Mouse (Mus musculus): ENCODE measurements around the gene Gm20388. TPM values are rescaled to one million over a fixed set of nuclear protein-coding genes. Genes with fewer than 3 reads are reported as not detected.

The Gm20388 gene
- polyA plus RNA-seq, 1 experiment: 28.1 TPM

DNA sequence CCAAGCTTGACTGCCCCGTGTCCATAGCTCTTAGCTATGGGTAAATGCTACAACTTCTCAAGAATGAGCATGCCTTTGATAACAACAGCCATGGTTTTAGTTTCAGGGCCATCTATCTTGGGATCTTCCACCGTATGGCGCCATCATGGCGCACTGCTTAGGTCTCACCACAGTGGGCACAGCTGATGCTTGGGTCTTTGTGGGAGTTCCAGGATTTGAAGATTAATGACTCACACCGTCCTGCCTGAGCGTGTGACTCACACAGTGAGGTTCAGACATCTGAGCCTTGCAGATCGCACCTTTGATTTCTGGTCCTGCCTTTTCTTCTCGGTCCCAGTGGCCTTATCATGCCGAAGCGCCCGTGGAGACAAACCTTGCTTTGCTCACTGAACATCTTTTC is 4360.3 kb downstream of the Gm20388 start:
- Histone ChIP-seq H3K27ac (ENCODE audit: insufficient read depth, low read length) (no peak overlapping the region), H3K9me3 (replicated peaks; ENCODE audit: control insufficient read depth, insufficient read depth, low read length, poor library complexity, severe bottlenecking) (no peaks in the 10 kb centered on the region), H3K4me1 (ENCODE audit: control insufficient read depth, insufficient read depth, low read length) (peaks cover 9% of the 10 kb centered on the region), H3K27me3 (ENCODE audit: control insufficient read depth, insufficient read depth, low read length, poor library complexity, severe bottlenecking) (no peaks in the 10 kb centered on the region), H3K9ac (ENCODE audit: low read depth, poor library complexity, severe bottlenecking) (no peak overlapping the region), H3K4me3 (ENCODE audit: low read depth, low read length) (no peak overlapping the region), H3K36me3 (ENCODE audit: control insufficient read depth, insufficient read depth, low read length, poor library complexity, severe bottlenecking) (no peaks in the 10 kb centered on the region)
- TF ChIP-seq EP300 (IDR thresholded peaks at IDR 0.05; ENCODE audit: insufficient read depth, low read depth, low read length) (no peak), POLR2A (IDR thresholded peaks at IDR 0.05; ENCODE audit: insufficient read depth, low read length) (no peak), CTCF (IDR thresholded peaks at IDR 0.05; ENCODE audit: low read depth, low read length) (no peak)

GRCm38 (mm10) chr8:124271518-124271917 is 4360.9 kb downstream of the Gm20388 start:
- no peaks in the 10 kb centered on the region for H3K36me3 ChIP-seq (ENCODE audit: control insufficient read depth, insufficient read depth, low read length, poor library complexity, severe bottlenecking)
- no peak overlapping the region for H3K27ac ChIP-seq (ENCODE audit: insufficient read depth, low read length)
- H3K4me1 ChIP-seq (ENCODE audit: control insufficient read depth, insufficient read depth, low read length): peaks cover 9% of the 10 kb centered on the region
- H3K9me3 ChIP-seq (replicated peaks; ENCODE audit: control insufficient read depth, insufficient read depth, low read length, poor library complexity, severe bottlenecking): no peaks in the 10 kb centered on the region
- no peak for TF ChIP-seq POLR2A (IDR thresholded peaks at IDR 0.05; ENCODE audit: insufficient read depth, low read length)
- TF ChIP-seq CTCF (IDR thresholded peaks at IDR 0.05; ENCODE audit: low read depth, low read length): no peak
- no peak for TF ChIP-seq EP300 (IDR thresholded peaks at IDR 0.05; ENCODE audit: insufficient read depth, low read depth, low read length)
- H3K9ac ChIP-seq (ENCODE audit: low read depth, poor library complexity, severe bottlenecking): no peak overlapping the region
- H3K4me3 ChIP-seq (ENCODE audit: low read depth, low read length): no peak overlapping the region
- H3K27me3 ChIP-seq (ENCODE audit: control insufficient read depth, insufficient read depth, low read length, poor library complexity, severe bottlenecking): no peaks in the 10 kb centered on the region

- Histone ChIP-seq H3K9ac (ENCODE audit: low read depth, poor library complexity, severe bottlenecking) (no peak overlapping the region), H3K36me3 (ENCODE audit: control insufficient read depth, insufficient read depth, low read length, poor library complexity, severe bottlenecking) (no peaks in the 10 kb centered on the region), H3K27me3 (ENCODE audit: control insufficient read depth, insufficient read depth, low read length, poor library complexity, severe bottlenecking) (no peaks in the 10 kb centered on the region), H3K4me3 (ENCODE audit: low read depth, low read length) (no peak overlapping the region), H3K27ac (ENCODE audit: insufficient read depth, low read length) (no peak overlapping the region), H3K9me3 (replicated peaks; ENCODE audit: control insufficient read depth, insufficient read depth, low read length, poor library complexity, severe bottlenecking) (no peaks in the 10 kb centered on the region), H3K4me1 (ENCODE audit: control insufficient read depth, insufficient read depth, low read length) (peaks cover 9% of the 10 kb centered on the region)
- no peak for TF ChIP-seq CTCF (IDR thresholded peaks at IDR 0.05; ENCODE audit: low read depth, low read length)
- no peak for TF ChIP-seq EP300 (IDR thresholded peaks at IDR 0.05; ENCODE audit: insufficient read depth, low read depth, low read length)
- no peak for TF ChIP-seq POLR2A (IDR thresholded peaks at IDR 0.05; ENCODE audit: insufficient read depth, low read length)
Measured at GRCm38 (mm10) chr8:124272792-124273191, 4362.2 kb downstream of the Gm20388 start.

GRCm38 (mm10) chr8:124273606-124274218 is 4363.1 kb downstream of the Gm20388 start:
- H3K9ac ChIP-seq (ENCODE audit: low read depth, poor library complexity, severe bottlenecking): no peak overlapping the region
- no peak overlapping the region for H3K27ac ChIP-seq (ENCODE audit: insufficient read depth, low read length)
- peaks cover 9% of the 10 kb centered on the region for H3K4me1 ChIP-seq (ENCODE audit: control insufficient read depth, insufficient read depth, low read length)
- H3K27me3 ChIP-seq (ENCODE audit: control insufficient read depth, insufficient read depth, low read length, poor library complexity, severe bottlenecking): no peaks in the 10 kb centered on the region
- no peak for TF ChIP-seq EP300 (IDR thresholded peaks at IDR 0.05; ENCODE audit: insufficient read depth, low read depth, low read length)
- TF ChIP-seq POLR2A (IDR thresholded peaks at IDR 0.05; ENCODE audit: insufficient read depth, low read length): no peak
- no peaks in the 10 kb centered on the region for H3K9me3 ChIP-seq (replicated peaks; ENCODE audit: control insufficient read depth, insufficient read depth, low read length, poor library complexity, severe bottlenecking)
- no peaks in the 10 kb centered on the region for H3K36me3 ChIP-seq (ENCODE audit: control insufficient read depth, insufficient read depth, low read length, poor library complexity, severe bottlenecking)
- no peak overlapping the region for H3K4me3 ChIP-seq (ENCODE audit: low read depth, low read length)

DNA sequence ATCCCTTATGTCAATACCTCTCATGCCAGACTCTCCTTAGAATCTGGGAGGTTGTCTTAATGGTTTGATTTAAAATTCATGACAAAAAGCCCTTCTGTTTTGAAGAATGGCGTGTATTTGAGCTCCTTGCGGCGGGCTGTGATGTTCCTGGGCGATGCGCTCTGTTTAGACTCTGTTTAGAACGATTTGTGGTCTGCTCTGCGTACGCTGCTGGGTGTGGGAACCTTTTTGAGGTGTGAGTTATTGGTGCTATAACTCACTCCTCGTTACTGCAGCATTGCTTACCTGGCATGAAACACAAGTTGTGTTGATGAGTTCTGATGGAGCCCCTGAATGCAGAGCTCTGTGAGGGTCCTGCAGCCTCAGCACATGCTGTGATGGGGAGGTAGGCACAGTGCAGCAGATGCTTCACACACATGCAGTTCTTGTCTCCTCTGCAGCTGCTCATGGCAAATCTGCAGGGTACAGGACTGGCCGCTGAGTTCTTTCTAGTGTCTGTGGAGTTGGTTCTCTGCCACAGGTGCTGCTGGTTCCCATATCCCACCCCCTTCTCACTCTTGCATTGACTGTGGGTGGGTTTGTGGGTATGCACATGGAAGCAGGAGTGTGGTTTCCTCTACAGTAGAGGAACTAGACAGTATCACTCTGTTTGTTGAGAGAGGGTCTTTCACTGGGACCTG is 4363.9 kb downstream of the Gm20388 start:
- H3K27me3 ChIP-seq (ENCODE audit: control insufficient read depth, insufficient read depth, low read length, poor library complexity, severe bottlenecking): no peaks in the 10 kb centered on the region
- H3K4me3 ChIP-seq (ENCODE audit: low read depth, low read length): no peak overlapping the region
- no peak overlapping the region for H3K27ac ChIP-seq (ENCODE audit: insufficient read depth, low read length)
- H3K9ac ChIP-seq (ENCODE audit: low read depth, poor library complexity, severe bottlenecking): no peak overlapping the region
- peaks cover 9% of the 10 kb centered on the region for H3K4me1 ChIP-seq (ENCODE audit: control insufficient read depth, insufficient read depth, low read length)
- H3K36me3 ChIP-seq (ENCODE audit: control insufficient read depth, insufficient read depth, low read length, poor library complexity, severe bottlenecking): no peaks in the 10 kb centered on the region
- TF ChIP-seq EP300 (IDR thresholded peaks at IDR 0.05; ENCODE audit: insufficient read depth, low read depth, low read length): no peak
- no peak for TF ChIP-seq CTCF (IDR thresholded peaks at IDR 0.05; ENCODE audit: low read depth, low read length)
- no peak for TF ChIP-seq POLR2A (IDR thresholded peaks at IDR 0.05; ENCODE audit: insufficient read depth, low read length)
- H3K9me3 ChIP-seq (replicated peaks; ENCODE audit: control insufficient read depth, insufficient read depth, low read length, poor library complexity, severe bottlenecking): no peaks in the 10 kb centered on the region

- no peaks in the 10 kb centered on the region for H3K27me3 ChIP-seq (ENCODE audit: control insufficient read depth, insufficient read depth, low read length, poor library complexity, severe bottlenecking)
- peaks cover 9% of the 10 kb centered on the region for H3K4me1 ChIP-seq (ENCODE audit: control insufficient read depth, insufficient read depth, low read length)
- no peaks in the 10 kb centered on the region for H3K9me3 ChIP-seq (replicated peaks; ENCODE audit: control insufficient read depth, insufficient read depth, low read length, poor library complexity, severe bottlenecking)
- H3K36me3 ChIP-seq (ENCODE audit: control insufficient read depth, insufficient read depth, low read length, poor library complexity, severe bottlenecking): no peaks in the 10 kb centered on the region
- TF ChIP-seq CTCF (IDR thresholded peaks at IDR 0.05; ENCODE audit: low read depth, low read length) (no peak), POLR2A (IDR thresholded peaks at IDR 0.05; ENCODE audit: insufficient read depth, low read length) (no peak), EP300 (IDR thresholded peaks at IDR 0.05; ENCODE audit: insufficient read depth, low read depth, low read length) (no peak)
- H3K4me3 ChIP-seq (ENCODE audit: low read depth, low read length): no peak overlapping the region
- no peak overlapping the region for H3K9ac ChIP-seq (ENCODE audit: low read depth, poor library complexity, severe bottlenecking)
- H3K27ac ChIP-seq (ENCODE audit: insufficient read depth, low read length): no peak overlapping the region
Measured at GRCm38 (mm10) chr8:124275377-124276071, 4364.9 kb downstream of the Gm20388 start.

All from ES-Bruce4 (cell line).